Mouse (Mus musculus) hindbrain, embryonic 10.5 days (tissue): ENCODE measurements at regions not wholly inside any gene's neighbourhood (a gene's known extent, or its start where the extent isn't known, plus 50 kb on each side); places are given as distances from the start of the nearest gene placed in this dataset.
A peak's percentile ranks its signal among the peaks of the same experiment; 100 is the strongest.

ENCODE experiments used
- DNase-seq: peaks from one replicate; pipeline ENCODE4 v3.0.0-alpha.2; 2017; ENCODE audit warnings: low spot score
- H3K27ac ChIP-seq: fragments of 300-500 bp; sonication (generic); 2 replicates; pipeline ENCODE4 v1.5.1; 2016; ENCODE audit warnings: mild to moderate bottlenecking, moderate library complexity
- H3K27me3 ChIP-seq: fragments of 300-500 bp; sonication (generic); 2 replicates; pipeline ENCODE4 v1.6.1; 2016; ENCODE audit warnings: mild to moderate bottlenecking; ENCODE audit not compliant: poor library complexity, insufficient read depth, severe bottlenecking
- H3K36me3 ChIP-seq: fragments of 300-500 bp; sonication (generic); 2 replicates; pipeline ENCODE4 v1.6.1; 2016; ENCODE audit warnings: mild to moderate bottlenecking, moderate library complexity
- H3K4me1 ChIP-seq: fragments of 300-500 bp; sonication (generic); replicated peaks from 2 replicates; pipeline ENCODE4 v1.6.1; 2016; ENCODE audit warnings: mild to moderate bottlenecking
- H3K4me3 ChIP-seq: fragments of 300-500 bp; sonication (generic); 2 replicates; pipeline ENCODE4 v1.5.1; 2016; ENCODE audit warnings: mild to moderate bottlenecking, moderate library complexity
- H3K9me3 ChIP-seq: fragments of 300-500 bp; sonication (generic); 2 replicates; pipeline ENCODE4 v1.6.1; 2016; ENCODE audit warnings: mild to moderate bottlenecking, moderate library complexity
- WGBS: fragments of 180-500 bp; shearing (Covaris S2); methylation state at CpG from one replicate; pipeline ENCODE4 v1.1.7; 2016; 5-methylcytosine and 5-hydroxymethylcytosine counted together

GRCm38 (mm10) chr4:25542136-25542535 lies 257.9 kb downstream of the Fut9 start:
- H3K27ac ChIP-seq, result no peak overlapping the region
- no peak overlapping the region for H3K4me3 ChIP-seq
- H3K9me3 ChIP-seq, result no peaks in the 10 kb centered on the region
- no peaks in the 10 kb centered on the region for H3K4me1 ChIP-seq
- WGBS, result 73% methylated on average over 12 of the region's 12 CpGs
- H3K36me3 ChIP-seq, result no peaks in the 10 kb centered on the region
- peak; percentile 3 for DNase-seq
- no peaks in the 10 kb centered on the region for H3K27me3 ChIP-seq
